Mouse (Mus musculus): Measurements from ENCODE around the gene Ank2.
"Not testable (repeated sequence)": the region's sequence is repeated elsewhere in the genome, so short reads cannot be mapped to it uniquely, and the experiment has no call there.

The Ank2 gene

GRCm38 (mm10) chr3:127481658-127482057, 17.5 kb downstream of the Ank2 start:
- no peak for DNase-seq

DNA sequence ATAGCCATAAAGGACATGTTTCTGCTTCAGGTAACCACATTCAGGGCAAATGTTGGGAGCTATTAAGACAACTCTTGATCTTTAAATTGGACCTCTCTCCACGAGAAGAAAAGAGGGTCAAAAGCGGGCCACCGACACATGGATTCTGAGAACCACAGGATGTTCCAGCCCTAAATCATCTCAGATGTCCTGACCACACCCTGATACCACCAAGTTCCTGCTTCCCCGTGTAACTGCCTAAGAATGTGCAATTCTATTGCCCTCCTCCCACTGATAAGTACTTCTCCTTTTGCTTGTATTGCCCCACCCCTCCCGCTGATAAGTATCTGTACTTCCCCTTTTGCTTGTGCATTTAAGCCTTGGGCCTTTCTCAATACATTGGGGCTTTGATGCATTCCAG, 18.8 kb downstream of the Ank2 start:
- not testable (repeated sequence) for DNase-seq

GRCm38 (mm10) chr3:127474115-127474514, 25.0 kb downstream of the Ank2 start:
- DNase-seq: no peak

GRCm38 (mm10) chr3:127469164-127469752, 29.9 kb downstream of the Ank2 start:
- DNase-seq: no peak

DNA sequence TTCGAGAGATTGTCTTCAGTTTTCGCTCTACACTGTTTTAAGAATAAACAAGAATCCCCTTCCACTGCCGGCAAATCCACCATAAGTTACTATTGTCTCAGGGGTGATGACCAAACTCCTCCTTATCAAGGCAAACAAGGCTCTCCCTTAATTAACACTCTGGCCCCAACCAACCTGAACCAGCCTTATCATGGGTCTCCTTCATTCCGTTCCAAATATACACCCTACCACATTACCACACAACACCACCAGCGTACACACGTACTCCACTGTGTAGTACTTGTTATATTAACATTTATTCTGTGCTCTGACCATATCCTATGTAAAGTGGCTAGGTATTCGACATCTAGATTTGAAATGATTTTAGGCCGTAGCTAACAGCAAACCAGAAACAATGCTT, 30.6 kb downstream of the Ank2 start:
- DNase-seq: no peak

DNA sequence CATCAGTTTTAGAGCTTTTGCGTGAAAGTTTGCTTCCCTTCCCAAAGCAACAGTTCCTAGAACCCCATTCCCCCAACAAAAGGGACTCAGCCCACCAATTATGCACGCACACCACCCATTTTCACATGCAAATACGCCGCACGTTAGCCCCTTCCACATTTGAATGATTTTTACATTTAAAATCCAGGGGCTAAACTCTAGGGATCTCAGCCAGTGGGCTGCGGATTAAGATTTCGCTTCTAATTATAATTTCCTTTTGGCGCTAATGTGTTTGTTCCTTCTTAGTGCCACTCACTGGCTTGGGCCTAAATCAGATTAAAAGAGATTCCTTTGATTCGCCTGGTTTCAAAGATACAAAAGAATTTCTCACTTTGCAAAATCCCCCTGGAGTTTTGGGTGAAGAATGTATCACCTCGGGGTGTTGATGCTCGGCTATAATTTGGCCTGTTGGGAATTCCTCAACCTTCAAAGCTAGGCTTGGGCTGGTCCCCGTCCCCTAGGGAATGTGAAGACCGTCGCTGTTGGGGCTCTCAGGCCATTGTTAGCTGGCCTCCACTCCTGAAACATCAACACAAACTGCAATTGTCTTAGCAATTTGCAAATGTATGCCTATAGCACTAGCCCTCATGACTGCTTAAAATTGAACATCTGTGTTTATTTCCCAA, 35.2 kb downstream of the Ank2 start:
- DNase-seq: no peak

DNA sequence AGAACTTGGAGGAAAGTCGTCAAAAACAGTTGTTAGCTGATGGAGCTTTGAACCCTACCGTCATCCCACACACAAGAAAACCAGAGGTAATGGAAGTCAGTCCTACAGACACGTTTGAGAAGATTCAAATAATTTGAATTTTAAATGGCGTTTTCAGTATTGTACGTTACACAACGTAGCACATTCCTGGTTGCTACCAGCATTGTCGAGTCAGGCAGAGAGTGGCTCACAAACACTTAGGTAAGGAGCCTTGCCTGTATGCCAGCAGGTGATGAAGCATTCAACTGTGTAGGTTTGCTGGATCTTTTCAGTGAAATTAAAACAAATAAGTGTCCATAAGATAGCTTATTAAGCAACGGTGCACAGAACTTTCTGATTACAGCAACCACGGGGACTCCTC, 36.0 kb downstream of the Ank2 start:
- no peak for DNase-seq

DNA sequence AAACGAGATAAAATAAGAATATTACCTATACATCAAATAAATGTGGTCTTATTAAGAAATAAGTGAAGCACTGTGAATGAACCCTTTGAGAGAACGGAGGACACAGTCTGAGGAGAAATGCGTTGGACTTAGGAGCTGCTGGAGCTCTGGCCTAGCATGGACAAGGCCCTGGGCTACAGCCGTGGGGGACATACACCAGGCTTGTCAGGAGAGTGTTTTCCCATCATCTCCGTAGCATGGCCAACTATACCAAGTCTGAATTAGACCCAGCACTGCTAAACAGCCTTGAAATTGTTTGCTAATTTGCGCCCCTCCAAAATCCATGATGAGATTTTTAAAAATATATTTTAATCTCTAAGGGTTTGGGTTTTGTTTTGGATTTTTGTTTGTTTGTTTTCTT, 36.7 kb downstream of the Ank2 start:
- no peak for DNase-seq

DNA sequence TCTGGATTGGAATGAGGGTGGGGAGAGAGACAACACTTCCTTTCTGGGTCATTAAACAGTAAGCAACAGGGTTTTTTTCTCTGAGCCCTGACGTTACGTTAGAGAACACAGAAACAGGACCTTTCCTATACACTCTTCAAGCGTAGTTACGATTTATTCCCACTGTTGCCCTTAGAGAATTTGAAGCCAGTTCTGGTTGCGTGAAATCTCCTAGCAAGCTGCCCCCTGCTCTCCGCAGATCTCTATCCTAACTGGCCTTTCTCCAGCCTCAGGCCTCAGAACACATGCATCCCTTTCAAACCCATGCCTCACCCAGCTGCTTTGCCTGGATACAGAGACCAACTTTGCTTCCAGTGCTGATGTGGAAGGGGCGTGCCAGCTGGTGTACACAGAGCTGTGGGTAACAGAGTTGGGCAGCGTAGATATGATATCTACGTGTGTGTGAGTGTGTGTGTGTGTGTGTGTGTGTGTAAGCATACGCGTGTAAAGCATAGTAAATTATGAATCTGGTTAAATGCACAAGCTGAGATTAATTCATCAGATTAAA, 38.2 kb downstream of the Ank2 start:
- no peak for DNase-seq

GRCm38 (mm10) chr3:127459858-127460257, 39.3 kb downstream of the Ank2 start:
- no peak for DNase-seq

DNA sequence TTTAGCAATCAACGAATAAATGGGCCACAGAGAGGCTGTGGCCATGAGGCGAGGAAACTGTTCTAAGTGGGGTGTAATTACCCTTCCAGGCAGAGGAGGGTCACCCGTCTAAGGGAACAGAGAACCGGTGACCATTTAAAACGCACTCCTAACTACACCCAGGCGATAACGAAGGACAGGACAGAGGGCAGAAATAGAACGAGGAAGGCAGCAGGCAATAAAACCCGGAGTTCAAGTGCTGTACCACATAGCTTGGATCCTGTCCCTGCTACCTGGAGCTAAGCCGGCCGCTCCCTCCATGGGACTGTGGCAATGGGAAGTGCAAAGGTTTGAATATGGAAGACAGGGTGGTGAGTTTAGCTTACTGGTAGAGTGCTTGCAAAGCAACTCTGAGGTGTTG, 40.2 kb downstream of the Ank2 start:
- no peak for DNase-seq

- no peak for DNase-seq
Measured at GRCm38 (mm10) chr3:127458420-127458798, 40.7 kb downstream of the Ank2 start.

DNA sequence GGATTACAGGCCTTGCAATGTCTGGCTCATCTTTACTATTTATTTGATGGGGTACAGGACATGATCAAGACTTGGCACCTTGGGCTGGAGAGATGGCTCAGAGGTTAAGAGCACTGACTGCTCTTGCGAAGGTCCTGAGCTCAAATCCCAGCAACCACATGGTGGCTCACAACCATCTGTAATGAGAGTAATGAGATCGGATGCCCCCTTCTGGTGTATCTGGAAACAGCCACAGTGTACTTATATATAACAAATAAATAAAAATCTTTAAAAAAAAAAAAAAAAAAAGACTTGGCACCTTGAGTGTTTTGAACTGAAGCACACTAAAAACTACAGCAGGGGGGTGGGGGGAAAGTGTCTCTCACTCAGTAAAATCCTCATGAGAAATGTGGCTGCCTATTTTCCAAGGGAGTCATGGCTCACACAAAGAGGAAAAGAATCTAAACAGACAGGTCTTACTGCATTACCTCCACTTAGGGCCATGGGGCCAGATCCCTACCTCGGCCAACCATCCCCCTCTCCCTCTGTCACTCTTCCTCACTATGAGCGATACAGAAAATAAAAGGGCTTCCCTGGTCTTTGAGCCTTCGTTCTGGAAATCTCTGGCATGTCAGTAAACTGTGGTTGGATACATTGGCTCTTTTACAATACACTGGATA, 41.3 kb downstream of the Ank2 start:
- DNase-seq: no peak

DNA sequence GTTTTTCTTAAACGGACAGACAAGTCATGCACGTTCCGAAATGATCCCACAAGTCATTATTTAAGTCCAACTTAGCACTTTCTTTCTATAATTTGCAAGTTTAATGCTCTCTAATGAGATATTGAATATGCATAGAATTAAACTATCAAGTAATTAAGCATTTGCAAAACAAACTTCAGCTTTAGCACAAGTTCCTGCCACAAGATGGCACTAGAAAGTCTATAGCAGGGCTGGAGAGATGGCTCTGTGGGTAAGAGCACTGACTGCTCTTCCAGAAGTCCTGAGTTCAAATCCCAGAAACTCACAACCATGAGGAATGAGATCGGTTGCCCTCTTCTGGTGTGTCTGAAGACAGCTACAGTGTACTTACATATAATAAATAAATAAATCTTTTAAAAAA, 45.4 kb downstream of the Ank2 start:
- DNase-seq: no peak

GRCm38 (mm10) chr3:127453254-127453653, 45.9 kb downstream of the Ank2 start:
- DNase-seq: no peak

- DNase-seq: no peak
Measured at GRCm38 (mm10) chr3:127452233-127452632, 46.9 kb downstream of the Ank2 start.

DNA sequence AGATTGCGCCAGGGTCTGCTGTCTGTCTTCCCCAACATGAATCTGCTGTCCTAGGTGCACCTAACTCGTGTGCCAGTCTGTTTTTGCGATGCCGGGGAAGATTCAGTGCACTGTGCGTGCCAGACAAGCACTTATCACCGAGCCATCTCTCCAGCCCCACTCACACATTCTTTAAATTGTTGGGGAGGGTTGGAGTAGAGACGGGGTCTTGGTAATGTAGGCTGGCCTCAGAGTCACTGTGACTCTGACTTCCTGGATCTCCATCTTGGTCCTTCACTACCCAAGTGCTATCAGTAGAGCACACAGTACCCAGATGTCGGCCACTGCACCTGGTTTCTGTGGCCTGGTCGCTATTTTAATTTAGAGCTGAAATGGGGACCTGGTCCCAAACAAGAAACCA, 47.4 kb downstream of the Ank2 start:
- DNase-seq: no peak

GRCm38 (mm10) chr3:127451070-127451469, 48.1 kb downstream of the Ank2 start:
- no peak for DNase-seq

DNA sequence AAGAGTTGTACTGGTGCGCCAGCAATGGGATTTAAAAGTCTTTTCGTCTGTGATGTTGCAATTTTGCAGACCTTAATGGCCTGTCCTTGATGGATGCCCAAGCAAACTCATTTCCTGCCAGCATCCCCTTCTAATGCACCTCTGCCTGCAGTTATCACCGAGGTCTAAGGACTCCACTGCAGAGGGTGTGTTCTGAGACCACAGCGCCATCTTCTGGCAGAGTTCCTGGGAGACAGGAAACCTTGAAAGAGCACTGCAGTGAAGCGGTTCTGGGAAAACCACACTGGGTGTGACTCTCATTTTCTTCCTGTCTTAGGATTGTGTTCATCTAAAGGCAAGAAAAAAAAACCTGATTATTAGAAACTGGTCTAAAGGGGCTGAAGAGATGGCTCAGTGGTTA, 53.0 kb downstream of the Ank2 start:
- peak; percentile 44 for DNase-seq

DNA sequence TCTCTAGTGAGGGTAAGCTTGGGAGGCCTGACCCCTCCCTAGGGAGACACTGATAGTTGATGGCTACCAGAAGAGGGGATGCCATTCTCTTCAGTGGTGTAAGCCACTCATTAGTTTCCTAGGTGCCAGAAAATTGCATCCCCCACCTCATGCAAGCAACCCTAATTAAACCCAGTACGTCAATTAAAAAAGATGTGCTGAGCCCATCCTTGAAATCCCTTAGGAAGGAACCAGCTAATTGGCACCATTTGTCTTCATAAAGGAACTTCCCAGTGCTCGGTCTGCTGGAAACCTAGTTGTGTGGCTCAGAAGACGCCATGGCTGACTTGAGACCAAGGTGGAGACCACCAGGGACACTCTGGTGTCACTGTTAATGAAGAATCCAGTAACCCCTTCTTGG, 65.9 kb downstream of the Ank2 start:
- DNase-seq: no peak

DNA sequence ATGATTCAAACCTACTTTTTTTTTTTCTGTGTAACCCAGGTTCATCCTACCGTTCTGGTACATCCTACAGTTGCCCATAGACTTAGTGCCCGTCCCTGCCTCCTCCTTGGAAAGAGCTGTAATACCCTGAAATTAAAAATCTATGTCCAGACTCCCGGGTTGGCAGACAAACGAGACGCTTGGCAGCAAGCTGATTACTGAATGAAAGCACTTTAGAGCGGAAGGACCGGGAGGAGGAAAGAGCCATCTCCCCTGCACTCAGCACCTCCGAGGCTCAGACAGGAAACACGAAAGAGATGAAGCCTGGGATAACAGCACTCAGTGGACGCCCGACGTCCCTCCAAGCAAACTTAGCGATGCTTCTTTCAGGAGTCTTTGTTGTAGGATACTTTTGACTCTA, 69.3 kb downstream of the Ank2 start:
- DNase-seq: no peak

GRCm38 (mm10) chr3:127428527-127428926, 70.6 kb downstream of the Ank2 start:
- DNase-seq: no peak

DNA sequence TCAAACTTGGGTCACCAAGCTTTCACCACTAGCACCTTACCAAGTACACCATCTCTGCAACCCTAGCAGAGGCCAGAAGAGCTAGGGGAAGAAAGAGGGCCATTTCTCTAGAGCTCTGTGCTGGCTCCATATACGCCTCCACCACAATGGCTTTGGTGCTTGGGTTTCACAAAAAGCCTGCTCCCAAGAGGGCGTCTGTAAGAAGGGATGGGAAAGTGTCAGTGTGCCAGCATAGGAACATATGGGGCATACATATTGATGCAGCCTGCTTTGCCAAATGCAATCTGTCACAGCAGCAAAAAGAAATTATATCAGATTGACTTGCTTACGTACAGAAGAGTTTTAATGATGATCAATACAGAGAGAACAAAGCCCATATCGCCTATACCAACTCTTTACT, 82.2 kb downstream of the Ank2 start:
- no peak for DNase-seq

DNA sequence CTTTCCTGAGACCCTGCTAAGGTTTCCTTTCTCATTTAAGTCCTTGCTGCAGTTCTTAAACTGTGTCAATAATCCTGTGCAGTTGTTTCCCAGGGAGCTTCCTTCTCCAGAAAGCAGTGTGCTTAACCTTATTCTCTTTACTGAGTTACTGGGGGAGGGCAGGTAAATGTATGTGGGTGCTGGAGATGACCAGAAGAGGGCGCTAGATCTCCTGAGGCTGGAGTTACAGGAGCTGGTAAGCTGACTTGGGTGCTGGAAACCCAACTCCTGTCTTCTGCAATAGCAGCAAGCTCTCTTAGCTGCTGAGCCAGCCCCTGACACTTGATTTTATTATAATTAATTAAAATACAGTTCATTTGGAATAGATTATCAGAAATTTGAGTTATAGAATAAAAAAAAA, 84.7 kb downstream of the Ank2 start:
- no peak for DNase-seq
